28 mouse cellular contexts compared by ENCODE assay signal in genomic region chr2:84039277-84039676, GRCm38 (mm10). TPM values are rescaled to one million over a fixed set of nuclear protein-coding genes. Genes with fewer than 3 reads are reported as not detected.
DNase-seq lines count a peak whose midpoint lies in the region; ATAC-seq and TF ChIP-seq lines count a peak whose summit lies in the region.
"Had no signal": no experiment of that assay in that cellular context is flagged by ENCODE, and none has a peak within 500 bp of the region (broad histone marks: within the 10 kb centered on the region; RNA-seq: fewer than 3 reads in every experiment).

No protein-coding gene starts in this region.

- H3K9me3 ChIP-seq in lung, embryonic 14.5 days (ENCODE audit: low read depth, low read length), result no peaks in the 10 kb centered on the region
- H3K9me3 ChIP-seq: embryonic facial prominence, embryonic 10.5 days; embryonic facial prominence, embryonic 12.5 days; forebrain, embryonic 13.5 days; G1E had no signal

- no peak for TF ChIP-seq CTCF in lung, embryonic 14.5 days (IDR thresholded peaks at IDR 0.05; ENCODE audit: low read depth)
- no peak for TF ChIP-seq CTCF in lung, adult 2 months (IDR thresholded peaks at IDR 0.05; ENCODE audit: insufficient read depth, low read length)

- no peak for ATAC-seq in lung, embryonic 14.5 days (ENCODE audit: insufficient read depth)
- ATAC-seq: activated CD4-positive, CD25-positive, alpha-beta regulatory T cell, adult 4 months; CD4-positive, CD25-positive, alpha-beta regulatory T cell, adult 4 months; forebrain, embryonic 13.5 days; Patski had no signal

- H3K4me3 ChIP-seq in lung, embryonic 14.5 days (ENCODE audit: low read depth, low read length), result no peak overlapping the region
- no peak overlapping the region for H3K4me3 ChIP-seq in lung, adult 2 months (replicated peaks; ENCODE audit: extremely low read depth, low read depth, low read length)
- H3K4me3 ChIP-seq: embryonic facial prominence, embryonic 10.5 days; embryonic facial prominence, embryonic 12.5 days; forebrain, embryonic 13.5 days had no signal

- TF ChIP-seq POLR2A in lung, adult 2 months (IDR thresholded peaks at IDR 0.05; ENCODE audit: borderline replicate concordance, extremely low read depth, low read depth, low read length), result no peak

- 34% methylated on average over 6 of the region's 6 CpGs for WGBS in lung, embryonic 14.5 days
- WGBS in lung, adult 2 months, result 40% methylated on average over 6 of the region's 6 CpGs

- H3K4me1 ChIP-seq in lung, embryonic 14.5 days (ENCODE audit: insufficient read depth), result no peaks in the 10 kb centered on the region
- H3K4me1 ChIP-seq in lung, adult 2 months (ENCODE audit: control insufficient read depth, insufficient read depth, low read length), result peaks cover 12% of the 10 kb centered on the region; the same call in 1 of the 2 replicates
- H3K4me1 ChIP-seq: embryonic facial prominence, embryonic 12.5 days; forebrain, embryonic 13.5 days had no signal

- H3K4me2 ChIP-seq in lung, embryonic 14.5 days, result no peak overlapping the region
- H3K4me2 ChIP-seq: embryonic facial prominence, embryonic 12.5 days; forebrain, embryonic 13.5 days had no signal

- no peaks in the 10 kb centered on the region for H3K36me3 ChIP-seq in lung, embryonic 14.5 days (ENCODE audit: insufficient read depth)
- H3K36me3 ChIP-seq: embryonic facial prominence, embryonic 10.5 days; embryonic facial prominence, embryonic 12.5 days; G1E had no signal

- H3K27ac ChIP-seq in lung, embryonic 14.5 days (ENCODE audit: low read depth), result no peak overlapping the region
- H3K27ac ChIP-seq: embryonic facial prominence, embryonic 10.5 days; embryonic facial prominence, embryonic 12.5 days; forebrain, embryonic 13.5 days had no signal

- peak; percentile 22 for DNase-seq in heart, adult 11 months
- DNase-seq in heart, postnatal 25 days (ENCODE audit: low spot score), result no peak
- DNase-seq in lung, embryonic 14.5 days, result peak; percentile 7
- DNase-seq in lung, adult 2 months, result no peak
- DNase-seq in lung, postnatal 10 days, result peak; percentile 41
- no peak for DNase-seq in lung, postnatal 36 days
- DNase-seq in lung, postnatal 25 days (ENCODE audit: low spot score), result peak; percentile 25
- no peak for DNase-seq in left cerebral cortex, postnatal 14 days (ENCODE audit: low spot score in 2 of 2)
- DNase-seq: adrenal gland, adult 8-10 months; adrenal gland, postnatal 14 days; adrenal gland, postnatal 36 days; B cell, adult 2 months; cerebellum, adult 11-12 months; cerebellum, adult 2 months; cerebellum, adult 9-10 months; cerebellum, postnatal 10 days; cerebellum, postnatal 25 days had no signal

- no peaks in the 10 kb centered on the region for H3K27me3 ChIP-seq in lung, embryonic 14.5 days (ENCODE audit: insufficient read depth, low read length)
- H3K27me3 ChIP-seq: CH12.LX; embryonic facial prominence, embryonic 12.5 days; forebrain, embryonic 13.5 days had no signal

- H3K9ac ChIP-seq in lung, embryonic 14.5 days, result no peak overlapping the region
- H3K9ac ChIP-seq: embryonic facial prominence, embryonic 12.5 days; forebrain, embryonic 13.5 days had no signal

- intact Hi-C loops in heart, postnatal 25 days (cut with DNase I), result no loop called here
- intact Hi-C loops in left cerebral cortex, postnatal 14 days (cut with DNase I), result no loop called here

RNA-seq across cellular contexts. Expression of gene Gm13691, which starts 48.9 kb away (rescaled TPM):
- total RNA-seq in heart, postnatal 25 days (2021), result under 1 TPM; 0.67 to 0.68 TPM
- polyA plus RNA-seq in lung, embryonic 14.5 days (2014; fragmentation: Nextera tagmentation; extraction: Ambion mirVana), result not detected in 2 replicates
- not detected in 2 replicates for polyA plus RNA-seq in lung, adult 2 months (2012; rRNA removed)
- 1 to 10 TPM; 1.2 to 1.3 TPM for total RNA-seq in left cerebral cortex, postnatal 14 days (2021)
- polyA plus RNA-seq: activated CD4-positive, CD25-positive, alpha-beta regulatory T cell, adult 4 months; CD4-positive, CD25-positive, alpha-beta regulatory T cell, adult 4 months; cerebellum, adult 2 months; cortical plate, adult 2 months; embryonic facial prominence, embryonic 10.5 days; embryonic facial prominence, embryonic 12.5 days; embryonic facial prominence, embryonic 14.5 days; forebrain, embryonic 11.5 days; forebrain, embryonic 13.5 days; G1E had no signal

RNA-seq across cellular contexts. Expression of gene Gm13697, which starts 54.7 kb away (rescaled TPM):
- total RNA-seq in heart, postnatal 25 days (2021), result under 1 TPM; 0.67 to 0.68 TPM
- polyA plus RNA-seq in lung, embryonic 14.5 days (2014; fragmentation: Nextera tagmentation; extraction: Ambion mirVana), result not detected in 2 replicates
- polyA plus RNA-seq in lung, adult 2 months (2012; rRNA removed), result not detected in 2 replicates
- total RNA-seq in left cerebral cortex, postnatal 14 days (2021), result 1 to 10 TPM; 1.2 to 1.3 TPM
- polyA plus RNA-seq: activated CD4-positive, CD25-positive, alpha-beta regulatory T cell, adult 4 months; CD4-positive, CD25-positive, alpha-beta regulatory T cell, adult 4 months; cerebellum, adult 2 months; cortical plate, adult 2 months; embryonic facial prominence, embryonic 10.5 days; embryonic facial prominence, embryonic 12.5 days; embryonic facial prominence, embryonic 14.5 days; forebrain, embryonic 11.5 days; forebrain, embryonic 13.5 days; G1E had no signal

Comparison
In these comparisons a context has a peak if more than half of its experiments do, and no peak if none do; other contexts are left out.
1. DNase-seq: peak in heart, adult 11 months (single experiment), lung, embryonic 14.5 days (single experiment), lung, postnatal 10 days (single experiment) and lung, postnatal 25 days (single experiment); none in heart, postnatal 25 days (single experiment), lung, adult 2 months (single experiment), lung, postnatal 36 days (single experiment) and left cerebral cortex, postnatal 14 days (0 of 2).